Mouse (Mus musculus): ENCODE data around the gene Cxadr.

GRCm38 (mm10) chr16:78317960-78318359 is 16.7 kb downstream of the Cxadr start:
- TF ChIP-seq CTCF (IDR thresholded peaks at IDR 0.05; ENCODE audit: control insufficient read depth, insufficient read depth, low read length) (no peak), POLR2A (IDR thresholded peaks at IDR 0.05; ENCODE audit: borderline replicate concordance, control insufficient read depth, low read depth, low read length) (no peak)
